Mouse (Mus musculus) intestine, embryonic 16.5 days (tissue): ENCODE results near the gene Ankrd52. TPM values are rescaled to one million over a fixed set of nuclear protein-coding genes. Genes with fewer than 3 reads are reported as not detected.

Experiments
- ATAC-seq: fragments of 200-750 bp; cut with Nextera tagmentation; 2 replicates; pipeline ENCODE4 v1.8.0; 2017; ENCODE audit warnings: moderate TSS enrichment, moderate library complexity
- H3K27ac ChIP-seq: fragments of 300-500 bp; sonication (generic); 2 replicates; pipeline ENCODE4 v1.5.1; 2014; ENCODE audit warnings: mild to moderate bottlenecking, low read length
- H3K27me3 ChIP-seq: fragments of 300-500 bp; sonication (generic); replicated peaks from 2 replicates; pipeline ENCODE4 v1.6.1; 2014; ENCODE audit warnings: low read length, control low read depth, mixed read lengths; ENCODE audit not compliant: control insufficient read depth, insufficient read depth
- H3K36me3 ChIP-seq: fragments of 300-500 bp; sonication (generic); 2 replicates; pipeline ENCODE4 v1.6.1; 2014; ENCODE audit warnings: low read length, control low read depth; ENCODE audit not compliant: control insufficient read depth, insufficient read depth
- H3K4me1 ChIP-seq: fragments of 300-500 bp; sonication (generic); 2 replicates; pipeline ENCODE4 v1.6.1; 2014; ENCODE audit warnings: low read length, control low read depth, mixed read lengths; ENCODE audit not compliant: control insufficient read depth, insufficient read depth
- H3K4me2 ChIP-seq: fragments of 300-500 bp; sonication (generic); 2 replicates; pipeline ENCODE4 v1.6.1; 2014; ENCODE audit warnings: low read depth, low read length, control low read depth
- H3K4me3 ChIP-seq: fragments of 300-500 bp; sonication (generic); 2 replicates; pipeline ENCODE4 v1.5.1; 2014; ENCODE audit warnings: mild to moderate bottlenecking, low read length
- H3K9ac ChIP-seq: fragments of 300-500 bp; sonication (generic); 2 replicates; pipeline ENCODE4 v1.6.1; 2014; ENCODE audit warnings: low read depth, low read length
- H3K9me3 ChIP-seq: fragments of 300-500 bp; sonication (generic); 2 replicates; pipeline ENCODE4 v1.6.1; 2016; ENCODE audit warnings: low read length, control low read depth; ENCODE audit not compliant: control insufficient read depth
- WGBS: fragments of 180-500 bp; shearing (Covaris S2); extraction: QIAGEN DNeasy Blood & Tissue Kit; methylation state at CpG from one replicate; pipeline ENCODE4 v1.1.7; 2014; 5-methylcytosine and 5-hydroxymethylcytosine counted together
- polyA plus RNA-seq: library from polyadenylated mRNA; unstranded; fragments of >200 nt; fragmentation: Nextera tagmentation; extraction: Ambion mirVana; gene quantifications from 2 replicates; pipeline ENCODE4 v1.2.1, GENCODE M21; 2015

The Ankrd52 gene
- polyA plus RNA-seq, 1 experiment from 2014 or later = 6.7 TPM

- Histone ChIP-seq H3K4me1 (peaks cover 13% of the 10 kb centered on the region), H3K4me2 (peak overlapping the region; percentile 85), H3K27ac (peak overlapping the region; percentile 93; the same call in 1 of the 2 replicates), H3K36me3 (no peaks in the 10 kb centered on the region), H3K4me3 (peak overlapping the region; percentile 75; the same call in 1 of the 2 replicates), H3K9me3 (no peaks in the 10 kb centered on the region), H3K27me3 (no peaks in the 10 kb centered on the region), H3K9ac (peak overlapping the region; percentile 99)
- ATAC-seq = no peak
- WGBS = 44% methylated on average over 4 of the region's 4 CpGs
These were observed 838 bp upstream of the Ankrd52 start for GRCm38 (mm10) chr10:128376099-128376454.

GRCm38 (mm10) chr10:128377222-128377939 is 466 bp downstream of the Ankrd52 start:
- WGBS = under 1% methylated on average over 38 of the region's 47 CpGs
- Histone ChIP-seq H3K27ac (peak overlapping the region; percentile 82), H3K9me3 (no peaks in the 10 kb centered on the region)

GRCm38 (mm10) chr10:128377940-128378448 is 1.1 kb downstream of the Ankrd52 start:
- peak overlapping the region; percentile 99 for H3K9ac ChIP-seq
- no peaks in the 10 kb centered on the region for H3K27me3 ChIP-seq
- WGBS = 50% methylated on average over 14 of the region's 14 CpGs
- peak overlapping the region; percentile 82 for H3K27ac ChIP-seq
- H3K4me3 ChIP-seq = peak overlapping the region; percentile 75
- no peak for ATAC-seq
- H3K4me2 ChIP-seq = peak overlapping the region; percentile 85
- H3K36me3 ChIP-seq = peaks cover 5% of the 10 kb centered on the region
- no peaks in the 10 kb centered on the region for H3K9me3 ChIP-seq
- H3K4me1 ChIP-seq = peaks cover 13% of the 10 kb centered on the region

More at GRCm38 (mm10) chr10:128377222-128377939, 466 bp downstream of the Ankrd52 start:
- Histone ChIP-seq H3K36me3 (peaks cover 3% of the 10 kb centered on the region), H3K4me2 (peak overlapping the region; percentile 85), H3K4me1 (peaks cover 13% of the 10 kb centered on the region), H3K27me3 (no peaks in the 10 kb centered on the region), H3K4me3 (peak overlapping the region; percentile 75), H3K9ac (peak overlapping the region; percentile 99)
- peak; percentile 77 for ATAC-seq

GRCm38 (mm10) chr10:128378462-128378861 is 1.5 kb downstream of the Ankrd52 start:
- Histone ChIP-seq H3K27me3 (no peaks in the 10 kb centered on the region), H3K4me1 (peaks cover 13% of the 10 kb centered on the region), H3K9me3 (no peaks in the 10 kb centered on the region), H3K36me3 (peaks cover 10% of the 10 kb centered on the region), H3K4me3 (no peak overlapping the region; the same call in 1 of the 2 replicates), H3K27ac (no peak overlapping the region), H3K4me2 (peak overlapping the region; percentile 85), H3K9ac (peak overlapping the region; percentile 99)
- no peak for ATAC-seq
- WGBS = 69% methylated on average over 3 of the region's 3 CpGs

GRCm38 (mm10) chr10:128379260-128379659 is 2.3 kb downstream of the Ankrd52 start:
- no peak overlapping the region for H3K9ac ChIP-seq
- no peaks in the 10 kb centered on the region for H3K27me3 ChIP-seq
- WGBS = 93% methylated on average over 7 of the region's 7 CpGs
- no peak overlapping the region for H3K27ac ChIP-seq
- H3K4me2 ChIP-seq = no peak overlapping the region
- no peak for ATAC-seq
- no peaks in the 10 kb centered on the region for H3K9me3 ChIP-seq
- H3K4me1 ChIP-seq = peaks cover 13% of the 10 kb centered on the region
- H3K36me3 ChIP-seq = peaks cover 15% of the 10 kb centered on the region
- no peak overlapping the region for H3K4me3 ChIP-seq

- H3K4me3 ChIP-seq = no peak overlapping the region
- peaks cover 13% of the 10 kb centered on the region for H3K4me1 ChIP-seq
- no peak for ATAC-seq
- WGBS = 84% methylated on average over 5 of the region's 5 CpGs
- H3K27me3 ChIP-seq = no peaks in the 10 kb centered on the region
- no peaks in the 10 kb centered on the region for H3K9me3 ChIP-seq
- H3K36me3 ChIP-seq = peaks cover 24% of the 10 kb centered on the region
- H3K4me2 ChIP-seq = no peak overlapping the region
- no peak overlapping the region for H3K27ac ChIP-seq
- no peak overlapping the region for H3K9ac ChIP-seq
These were observed 3.6 kb downstream of the Ankrd52 start for GRCm38 (mm10) chr10:128380565-128380964.

- H3K4me3 ChIP-seq = no peak overlapping the region
- ATAC-seq = no peak
- H3K27me3 ChIP-seq = no peaks in the 10 kb centered on the region
- H3K27ac ChIP-seq = no peak overlapping the region
- WGBS = 88% methylated on average over 8 of the region's 8 CpGs
- H3K9ac ChIP-seq = no peak overlapping the region
- no peaks in the 10 kb centered on the region for H3K9me3 ChIP-seq
- H3K4me2 ChIP-seq = no peak overlapping the region
- peaks cover 33% of the 10 kb centered on the region for H3K36me3 ChIP-seq
- H3K4me1 ChIP-seq = peaks cover 13% of the 10 kb centered on the region
These were observed 5.6 kb downstream of the Ankrd52 start for GRCm38 (mm10) chr10:128382482-128382881.

GRCm38 (mm10) chr10:128385902-128386301 is 9.0 kb downstream of the Ankrd52 start:
- ATAC-seq = no peak
- no peak overlapping the region for H3K4me2 ChIP-seq
- no peaks in the 10 kb centered on the region for H3K27me3 ChIP-seq
- H3K27ac ChIP-seq = no peak overlapping the region
- no peaks in the 10 kb centered on the region for H3K4me1 ChIP-seq
- no peak overlapping the region for H3K4me3 ChIP-seq
- WGBS = 90% methylated on average over 7 of the region's 7 CpGs
- no peaks in the 10 kb centered on the region for H3K9me3 ChIP-seq
- no peak overlapping the region for H3K9ac ChIP-seq
- peaks cover 58% of the 10 kb centered on the region for H3K36me3 ChIP-seq

- WGBS = 89% methylated on average over 14 of the region's 14 CpGs
- H3K9me3 ChIP-seq = no peaks in the 10 kb centered on the region
- no peaks in the 10 kb centered on the region for H3K4me1 ChIP-seq
- no peak overlapping the region for H3K9ac ChIP-seq
- peaks cover 52% of the 10 kb centered on the region for H3K36me3 ChIP-seq
- H3K4me3 ChIP-seq = no peak overlapping the region
- no peak for ATAC-seq
- H3K27me3 ChIP-seq = no peaks in the 10 kb centered on the region
- no peak overlapping the region for H3K4me2 ChIP-seq
- H3K27ac ChIP-seq = no peak overlapping the region
These were observed 12.0 kb downstream of the Ankrd52 start for GRCm38 (mm10) chr10:128388941-128389340.
